In genomic region chr6:29736610-29737458, GRCm38 (mm10) we compare ENCODE assay signal across 8 mouse cellular contexts. TPM values are rescaled to one million over a fixed set of nuclear protein-coding genes. Genes with fewer than 3 reads are reported as not detected.
DNase-seq lines count a peak whose midpoint lies in the region; ATAC-seq lines count a peak whose summit lies in the region.

No protein-coding gene starts in this region.

- peak overlapping the region; percentile 97 for H3K27ac ChIP-seq in heart, embryonic 15.5 days
- 0 out of 2 replicates have a peak overlapping the region, but pooled peaks have one; percentile 82 for H3K27ac ChIP-seq in hindbrain, embryonic 11.5 days (ENCODE audit: low read depth, low read length)
- H3K27ac ChIP-seq in midbrain, embryonic 12.5 days (replicated peaks): peak overlapping the region; percentile 90

- peaks cover 4% of the 10 kb centered on the region; the same call in 1 of the 2 replicates for H3K36me3 ChIP-seq in heart, embryonic 15.5 days
- no peaks in the 10 kb centered on the region for H3K36me3 ChIP-seq in hindbrain, embryonic 11.5 days (ENCODE audit: control insufficient read depth, insufficient read depth, low read length)
- H3K36me3 ChIP-seq in midbrain, embryonic 12.5 days: peaks cover 11% of the 10 kb centered on the region

- H3K9me3 ChIP-seq in heart, embryonic 15.5 days (replicated peaks): no peaks in the 10 kb centered on the region
- H3K9me3 ChIP-seq in hindbrain, embryonic 11.5 days (ENCODE audit: control insufficient read depth, low read length): no peaks in the 10 kb centered on the region
- no peaks in the 10 kb centered on the region for H3K9me3 ChIP-seq in midbrain, embryonic 12.5 days

- no peaks in the 10 kb centered on the region for H3K27me3 ChIP-seq in heart, embryonic 15.5 days
- H3K27me3 ChIP-seq in hindbrain, embryonic 11.5 days (ENCODE audit: control insufficient read depth, insufficient read depth, low read length): no peaks in the 10 kb centered on the region
- no peaks in the 10 kb centered on the region for H3K27me3 ChIP-seq in midbrain, embryonic 12.5 days

- H3K4me1 ChIP-seq in heart, embryonic 15.5 days (replicated peaks): peaks cover 24% of the 10 kb centered on the region
- H3K4me1 ChIP-seq in hindbrain, embryonic 11.5 days (replicated peaks; ENCODE audit: control insufficient read depth, insufficient read depth, low read length): no peaks in the 10 kb centered on the region
- peaks cover 18% of the 10 kb centered on the region for H3K4me1 ChIP-seq in midbrain, embryonic 12.5 days

- no peak for ATAC-seq in heart, embryonic 15.5 days (replicated peaks; ENCODE audit: insufficient number of reproducible peaks, insufficient read depth, low FRiP score, low read depth)
- ATAC-seq in hindbrain, embryonic 11.5 days (ENCODE audit: low FRiP score): no peak
- ATAC-seq in midbrain, embryonic 12.5 days (ENCODE audit: low FRiP score, low read depth): no peak

- H3K4me3 ChIP-seq in heart, embryonic 15.5 days: peak overlapping the region; percentile 92
- H3K4me3 ChIP-seq in hindbrain, embryonic 11.5 days (ENCODE audit: low read depth, low read length): peak overlapping the region; percentile 72
- peak overlapping the region; percentile 63 for H3K4me3 ChIP-seq in midbrain, embryonic 12.5 days

- peak overlapping the region; percentile 97 for H3K9ac ChIP-seq in heart, embryonic 15.5 days
- H3K9ac ChIP-seq in hindbrain, embryonic 11.5 days (ENCODE audit: low read depth, low read length): peak overlapping the region; percentile 91
- peak overlapping the region; percentile 91 for H3K9ac ChIP-seq in midbrain, embryonic 12.5 days (replicated peaks)

- no peak for DNase-seq in heart, adult 9 months (ENCODE audit: low spot score in 2 of 2)
- peak; percentile 14 for DNase-seq in MEL-GATA-1-ER (ENCODE audit: extremely low read depth, low read depth)
- DNase-seq in hindbrain, embryonic 11.5 days (ENCODE audit: low spot score): peak; percentile 19
- DNase-seq in left cerebral cortex, adult 11 months (ENCODE audit: low spot score): no peak
- no peak for DNase-seq in spleen, adult 18-20 months
- no peak for DNase-seq in retina, embryonic 14.5 days (ENCODE audit: low spot score)

- H3K4me2 ChIP-seq in heart, embryonic 15.5 days: peak overlapping the region; percentile 79
- peak overlapping the region; percentile 72 for H3K4me2 ChIP-seq in hindbrain, embryonic 11.5 days (replicated peaks; ENCODE audit: low read depth, low read length)
- H3K4me2 ChIP-seq in midbrain, embryonic 12.5 days (replicated peaks): peak overlapping the region; percentile 67

- WGBS in heart, embryonic 15.5 days: 10% methylated on average over 13 of the region's 13 CpGs
- 21% methylated on average over 13 of the region's 13 CpGs for WGBS in hindbrain, embryonic 11.5 days
- 17% methylated on average over 13 of the region's 13 CpGs for WGBS in midbrain, embryonic 12.5 days

RNA-seq across cellular contexts. Expression of gene Smo, which starts 1.5 kb away (rescaled TPM):
- polyA plus RNA-seq in heart, embryonic 15.5 days (2015; fragmentation: Nextera tagmentation; extraction: Ambion mirVana): 14.2 and 24.4 TPM in 2 replicates
- polyA plus RNA-seq in hindbrain, embryonic 11.5 days (2014; fragmentation: Nextera tagmentation; extraction: Ambion mirVana): 38.6 and 39.3 TPM in 2 replicates
- polyA plus RNA-seq in midbrain, embryonic 12.5 days (2016; fragmentation: Nextera tagmentation; extraction: Ambion mirVana): 46.3 and 48.8 TPM in 2 replicates

RNA-seq across cellular contexts. Expression of gene Ahcyl2, which starts 31.0 kb away (rescaled TPM):
- 5.8 and 9.1 TPM in 2 replicates for polyA plus RNA-seq in heart, embryonic 15.5 days (2015; fragmentation: Nextera tagmentation; extraction: Ambion mirVana)
- polyA plus RNA-seq in hindbrain, embryonic 11.5 days (2014; fragmentation: Nextera tagmentation; extraction: Ambion mirVana): 14.5 and 17.4 TPM in 2 replicates
- polyA plus RNA-seq in midbrain, embryonic 12.5 days (2016; fragmentation: Nextera tagmentation; extraction: Ambion mirVana): 17.2 and 18.0 TPM in 2 replicates

RNA-seq across cellular contexts. Expression of gene Tspan33, which starts 42.8 kb away (rescaled TPM):
- 3.8 and 5.9 TPM in 2 replicates for polyA plus RNA-seq in heart, embryonic 15.5 days (2015; fragmentation: Nextera tagmentation; extraction: Ambion mirVana)
- polyA plus RNA-seq in hindbrain, embryonic 11.5 days (2014; fragmentation: Nextera tagmentation; extraction: Ambion mirVana): 5.7 and 6.1 TPM in 2 replicates
- polyA plus RNA-seq in midbrain, embryonic 12.5 days (2016; fragmentation: Nextera tagmentation; extraction: Ambion mirVana): 7.7 and 9.5 TPM in 2 replicates

Comparison
In these comparisons a context has a peak if more than half of its experiments do, and no peak if none do; other contexts are left out.
1. DNase-seq: peak in MEL-GATA-1-ER (single experiment) and hindbrain, embryonic 11.5 days (single experiment); none in heart, adult 9 months (0 of 2), left cerebral cortex, adult 11 months (single experiment), spleen, adult 18-20 months (0 of 2) and retina, embryonic 14.5 days (single experiment).
2. Peak in every context shown above with its lines, with median percentiles within 50 percentile points of each other: H3K27ac ChIP-seq, H3K4me2 ChIP-seq, H3K4me3 ChIP-seq and H3K9ac ChIP-seq.